Comparison of ENCODE assay signal across 30 mouse cellular contexts in the genomic region with DNA sequence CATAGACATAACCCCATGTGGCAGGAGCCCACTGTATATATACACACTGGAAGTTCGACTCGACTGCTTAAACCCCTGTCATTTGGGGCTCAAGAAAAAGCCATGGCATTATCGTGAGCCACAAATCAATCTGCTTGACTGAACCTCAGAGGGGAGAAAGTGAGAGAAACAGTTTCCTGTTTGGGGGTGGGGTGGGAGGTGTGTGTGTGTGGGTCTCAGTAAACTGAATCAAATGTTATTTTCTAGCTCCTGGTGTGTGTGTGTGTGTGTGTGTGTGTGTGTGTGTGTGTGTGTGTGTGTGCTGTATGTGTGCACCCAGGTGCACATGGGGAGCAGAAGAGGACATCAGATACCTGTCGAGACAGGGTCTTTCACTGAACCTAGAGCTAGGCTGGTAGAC. TPM values are rescaled to one million over a fixed set of nuclear protein-coding genes. Genes with fewer than 3 reads are reported as not detected.
DNase-seq lines count a peak whose midpoint lies in the region; ATAC-seq and TF ChIP-seq lines count a peak whose summit lies in the region.
"Had no signal": no experiment of that assay in that cellular context is flagged by ENCODE, and none has a peak within 500 bp of the region (broad histone marks: within the 10 kb centered on the region; RNA-seq: fewer than 3 reads in every experiment).

No protein-coding gene starts in this region.

- H3K27ac ChIP-seq in spleen, adult 2 months (ENCODE audit: insufficient read depth, low read length): peak overlapping the region; percentile 46
- H3K27ac ChIP-seq: embryonic facial prominence, embryonic 10.5 days; embryonic facial prominence, embryonic 15.5 days; forebrain, embryonic 13.5 days; heart, embryonic 13.5 days; hindbrain, embryonic 15.5 days; layer of hippocampus, adult 2 months; left cerebral cortex, adult 2 months; limb, embryonic 13.5 days; midbrain, embryonic 12.5 days; neural tube, embryonic 15.5 days; stomach, embryonic 15.5 days had no signal

- peaks cover 19% of the 10 kb centered on the region for H3K4me1 ChIP-seq in spleen, adult 2 months (ENCODE audit: control insufficient read depth, insufficient read depth, insufficient read length)
- H3K4me1 ChIP-seq: embryonic facial prominence, embryonic 10.5 days; embryonic facial prominence, embryonic 15.5 days; forebrain, embryonic 13.5 days; heart, embryonic 13.5 days; hindbrain, embryonic 15.5 days; limb, embryonic 13.5 days; midbrain, embryonic 12.5 days; neural tube, embryonic 15.5 days had no signal

- H3K36me3 ChIP-seq in spleen, adult 2 months (ENCODE audit: control insufficient read depth, insufficient read depth, low read length): peaks cover 3% of the 10 kb centered on the region
- H3K36me3 ChIP-seq: embryonic facial prominence, embryonic 10.5 days; embryonic facial prominence, embryonic 15.5 days; heart, embryonic 13.5 days; hindbrain, embryonic 15.5 days; limb, embryonic 13.5 days; midbrain, embryonic 12.5 days; neural tube, embryonic 15.5 days; stomach, embryonic 15.5 days had no signal

- TF ChIP-seq CTCF in spleen, adult 2 months (IDR thresholded peaks at IDR 0.05; ENCODE audit: extremely low read depth, insufficient read depth, insufficient read length, insufficient replicate concordance): no peak

- DNase-seq in spleen, adult 2 months (ENCODE audit: low read depth in 1 of 2, low spot score in 2 of 2): no peak
- no peak for DNase-seq in spleen, postnatal 14 days (ENCODE audit: low spot score in 2 of 2)
- peak; percentile 57 for DNase-seq in CD4-positive, CD25-positive, alpha-beta regulatory T cell, adult 2 months (ENCODE audit: low read depth, low spot score)
- peak; percentile 58 for DNase-seq in thymus, postnatal 14 days
- no peak for DNase-seq in right cerebral cortex, adult 2 months (ENCODE audit: low spot score in 2 of 2)
- DNase-seq in lung, postnatal 10 days: no peak
- DNase-seq in kidney, adult 8-10 months: no peak
- DNase-seq: adrenal gland, postnatal 25 days; cerebellum, adult 18-20 months; cerebellum, postnatal 14 days; gastrocnemius, postnatal 10 days; heart, postnatal 10 days; kidney, adult 18-20 months; kidney, postnatal 36 days; lung, postnatal 4 days; right cerebral cortex, adult 18-20 months; right cerebral cortex, postnatal 4 days had no signal

- peak; percentile 40 for ATAC-seq in activated CD4-positive, CD25-positive, alpha-beta regulatory T cell, adult 4 months
- ATAC-seq: forebrain, embryonic 13.5 days had no signal

- 14% methylated on average over 4 of the region's 4 CpGs for WGBS in spleen, adult 2 months

- no peaks in the 10 kb centered on the region for H3K27me3 ChIP-seq in spleen, adult 2 months (ENCODE audit: control insufficient read depth, insufficient read depth, low read length)
- H3K27me3 ChIP-seq: embryonic facial prominence, embryonic 15.5 days; forebrain, embryonic 13.5 days; hindbrain, embryonic 15.5 days; neural tube, embryonic 15.5 days; stomach, embryonic 15.5 days had no signal

- no peak for TF ChIP-seq POLR2A in spleen, adult 2 months (IDR thresholded peaks at IDR 0.05; ENCODE audit: low read depth, low read length)

- no peak overlapping the region for H3K4me3 ChIP-seq in spleen, adult 2 months (ENCODE audit: extremely low read depth, insufficient read depth, insufficient read length)
- H3K4me3 ChIP-seq: embryonic facial prominence, embryonic 10.5 days; embryonic facial prominence, embryonic 15.5 days; forebrain, embryonic 13.5 days; heart, embryonic 13.5 days; hindbrain, embryonic 15.5 days; layer of hippocampus, adult 2 months; left cerebral cortex, adult 2 months; limb, embryonic 13.5 days; megakaryocyte, embryonic 14.5 days; midbrain, embryonic 12.5 days; neural tube, embryonic 15.5 days; stomach, embryonic 15.5 days had no signal

RNA-seq across cellular contexts. Expression of gene Traf1, which starts 8.6 kb away (rescaled TPM):
- 64.4 and 72.8 TPM in 2 replicates for polyA plus RNA-seq in spleen, adult 2 months (2012; rRNA removed)
- polyA plus RNA-seq in activated CD4-positive, CD25-positive, alpha-beta regulatory T cell, adult 4 months (2017; shearing (Covaris generic)): 100 to 1,000 TPM; 213 to 237 TPM

RNA-seq across cellular contexts. Expression of gene Phf19, which starts 39.2 kb away (rescaled TPM):
- 3.7 and 4.7 TPM in 2 replicates for polyA plus RNA-seq in spleen, adult 2 months (2012; rRNA removed)
- 1 to 10 TPM; 1.2 to 1.8 TPM for polyA plus RNA-seq in activated CD4-positive, CD25-positive, alpha-beta regulatory T cell, adult 4 months (2017; shearing (Covaris generic))

Comparison
In these comparisons a context has a peak if more than half of its experiments do, and no peak if none do; other contexts are left out.
1. DNase-seq: peak in CD4-positive, CD25-positive, alpha-beta regulatory T cell, adult 2 months (single experiment) and thymus, postnatal 14 days (single experiment); none in spleen, adult 2 months (0 of 2), spleen, postnatal 14 days (0 of 2), right cerebral cortex, adult 2 months (0 of 2), lung, postnatal 10 days (single experiment) and kidney, adult 8-10 months (0 of 2).